Mouse (Mus musculus) liver, embryonic 14.5 days (tissue): ENCODE measurements at regions not wholly inside any gene's neighbourhood (a gene's known extent, or its start where the extent isn't known, plus 50 kb on each side); places are given as distances from the start of the nearest gene placed in this dataset.

ENCODE experiments used
- CTCF ChIP-seq: IDR thresholded peaks from 2 replicates; pipeline ENCODE4 v1.5.1; 2016; ENCODE audit warnings: antibody characterized with exemption, low read depth, control low read depth
- EP300 ChIP-seq: IDR thresholded peaks from 2 replicates; pipeline ENCODE4 v1.6.1; 2016; ENCODE audit warnings: antibody characterized with exemption, low read depth

GRCm38 (mm10) chr19:54174090-54175055 lies 130.4 kb downstream of the Adra2a start:
- TF ChIP-seq CTCF, result no peak
- no peak for TF ChIP-seq EP300
